Mouse (Mus musculus) liver, adult 2 months (tissue): Measurements from ENCODE around the gene Osr1.

ENCODE experiments used
- CTCF ChIP-seq: fragments of 200-500 bp; IDR thresholded peaks from 2 replicates; pipeline ENCODE4 v1.5.1; 2011; ENCODE audit warnings: low read depth, low read length, control low read depth
- POLR2A ChIP-seq: fragments of 200-500 bp; IDR thresholded peaks from 2 replicates; pipeline ENCODE4 v1.6.1; 2011; ENCODE audit warnings: low read length, control low read depth; ENCODE audit not compliant: insufficient read depth; ENCODE audit errors: extremely low read depth

GRCm38 (mm10) chr12:9598219-9598618 lies 28.3 kb downstream of the Osr1 start:
- TF ChIP-seq CTCF (no peak), POLR2A (no peak)
